Mouse (Mus musculus): ENCODE data around the gene Plxnc1.
A peak's percentile ranks its signal among the peaks of the same experiment; 100 is the strongest.

Gene Plxnc1

GRCm38 (mm10) chr10:94944691-94945205 lies at the start of gene Plxnc1:
Gene Plxnc1 (minus strand): TSS chr10:94944835.
- DNase-seq = peak; percentile 79

GRCm38 (mm10) chr10:94992127-94992526 lies 47.5 kb upstream of the Plxnc1 start:
- DNase-seq = peak; percentile 74

- DNase-seq = peak; percentile 82
Observed at GRCm38 (mm10) chr10:94991564-94992097, 47.0 kb upstream of the Plxnc1 start.

GRCm38 (mm10) chr10:94990768-94991563 lies 46.3 kb upstream of the Plxnc1 start:
- DNase-seq = no peak

GRCm38 (mm10) chr10:94989321-94989720 lies 44.7 kb upstream of the Plxnc1 start:
- DNase-seq = no peak

GRCm38 (mm10) chr10:94985103-94985502 lies 40.5 kb upstream of the Plxnc1 start:
- no peak for DNase-seq

GRCm38 (mm10) chr10:94982528-94982927 lies 37.9 kb upstream of the Plxnc1 start:
- no peak for DNase-seq

GRCm38 (mm10) chr10:94981466-94982138 lies 37.0 kb upstream of the Plxnc1 start:
- no peak for DNase-seq

GRCm38 (mm10) chr10:94978265-94978822 lies 33.7 kb upstream of the Plxnc1 start:
- no peak for DNase-seq

GRCm38 (mm10) chr10:94976329-94976728 lies 31.7 kb upstream of the Plxnc1 start:
- DNase-seq = peak; percentile 60

GRCm38 (mm10) chr10:94975099-94975496 lies 30.5 kb upstream of the Plxnc1 start:
- no peak for DNase-seq

GRCm38 (mm10) chr10:94974345-94975098 lies 29.9 kb upstream of the Plxnc1 start:
- no peak for DNase-seq

- DNase-seq = no peak
Observed at GRCm38 (mm10) chr10:94971625-94972161, 27.1 kb upstream of the Plxnc1 start.

GRCm38 (mm10) chr10:94970221-94970620 lies 25.6 kb upstream of the Plxnc1 start:
- no peak for DNase-seq

GRCm38 (mm10) chr10:94967468-94967867 lies 22.8 kb upstream of the Plxnc1 start:
- no peak for DNase-seq

- no peak for DNase-seq
Observed at GRCm38 (mm10) chr10:94966789-94967188, 22.2 kb upstream of the Plxnc1 start.

- peak; percentile 48 for DNase-seq
Observed at GRCm38 (mm10) chr10:94965093-94965492, 20.5 kb upstream of the Plxnc1 start.

GRCm38 (mm10) chr10:94962005-94962404 lies 17.4 kb upstream of the Plxnc1 start:
- no peak for DNase-seq

- no peak for DNase-seq
Observed at GRCm38 (mm10) chr10:94961283-94961682, 16.6 kb upstream of the Plxnc1 start.

- peak; percentile 69 for DNase-seq
Observed at GRCm38 (mm10) chr10:94958311-94958710, 13.7 kb upstream of the Plxnc1 start.

- DNase-seq = no peak
Observed at GRCm38 (mm10) chr10:94957705-94958104, 13.1 kb upstream of the Plxnc1 start.

Measured in thymus, postnatal 14 days (tissue).